Mouse (Mus musculus) liver, postnatal 0 days (tissue): ENCODE data around the gene Gm49337. TPM values are rescaled to one million over a fixed set of nuclear protein-coding genes. Genes with fewer than 3 reads are reported as not detected.
A peak's percentile ranks its signal among the peaks of the same experiment; 100 is the strongest.

Source experiments
- ATAC-seq: fragments of 200-750 bp; cut with Nextera tagmentation; 2 replicates; pipeline ENCODE4 v1.8.0; 2017; ENCODE audit warnings: mild to moderate bottlenecking, moderate library complexity
- DNase-seq: peaks from one replicate; pipeline ENCODE4 v3.0.0-alpha.2; 2016
- H3K27ac ChIP-seq: fragments of 300-500 bp; sonication (generic); 2 replicates; pipeline ENCODE4 v1.5.1; 2014; ENCODE audit warnings: antibody characterized with exemption, moderate library complexity, mild to moderate bottlenecking, low read depth
- H3K27me3 ChIP-seq: fragments of 300-500 bp; sonication (generic); 2 replicates; pipeline ENCODE4 v1.6.1; 2014; ENCODE audit warnings: low read length, control low read depth, mixed read lengths; ENCODE audit not compliant: insufficient read depth
- H3K36me3 ChIP-seq: fragments of 300-500 bp; sonication (generic); replicated peaks from 2 replicates; pipeline ENCODE4 v1.6.1; 2014; ENCODE audit warnings: mild to moderate bottlenecking, control low read depth, low read length, moderate library complexity, mixed read lengths; ENCODE audit not compliant: insufficient read depth
- H3K4me1 ChIP-seq: fragments of 300-500 bp; sonication (generic); 2 replicates; pipeline ENCODE4 v1.6.1; 2014; ENCODE audit warnings: antibody characterized with exemption, mild to moderate bottlenecking, control low read depth; ENCODE audit not compliant: insufficient read depth
- H3K4me2 ChIP-seq: fragments of 300-500 bp; sonication (generic); 2 replicates; pipeline ENCODE4 v1.6.1; 2014; ENCODE audit warnings: low read depth, mild to moderate bottlenecking, low read length, moderate library complexity, mixed read lengths
- H3K4me3 ChIP-seq: fragments of 300-500 bp; sonication (generic); 2 replicates; pipeline ENCODE4 v1.5.1; 2014; ENCODE audit warnings: low read depth, low read length
- H3K9ac ChIP-seq: fragments of 300-500 bp; sonication (generic); replicated peaks from 2 replicates; pipeline ENCODE4 v1.6.1; 2014; ENCODE audit warnings: mild to moderate bottlenecking, moderate library complexity
- H3K9me3 ChIP-seq: fragments of 300-500 bp; sonication (generic); 2 replicates; pipeline ENCODE4 v1.6.1; 2016; ENCODE audit warnings: mild to moderate bottlenecking, control low read depth, low read length, mixed read lengths
- CTCF ChIP-seq: sonication (generic); IDR thresholded peaks from 2 replicates; pipeline ENCODE4 v1.5.1; 2016; ENCODE audit warnings: antibody characterized with exemption, low read depth
- EP300 ChIP-seq: IDR thresholded peaks from 2 replicates; pipeline ENCODE4 v1.6.1; 2016; ENCODE audit warnings: antibody characterized with exemption, low read depth, mild to moderate bottlenecking
- WGBS: fragments of 180-500 bp; shearing (Covaris S2); extraction: QIAGEN DNeasy Blood & Tissue Kit; methylation state at CpG from one replicate; pipeline ENCODE4 v1.1.7; 2014; ENCODE audit not compliant: insufficient replicate concordance; 5-methylcytosine and 5-hydroxymethylcytosine counted together
- polyA plus RNA-seq: library from polyadenylated mRNA; unstranded; fragments of >200 nt; fragmentation: Nextera tagmentation; extraction: Ambion mirVana; gene quantifications from 2 replicates; pipeline ENCODE4 v1.2.1, GENCODE M21; 2015

The Gm49337 gene
- polyA plus RNA-seq, 1 experiment from 2014 or later: not detected

- Histone ChIP-seq H3K27ac (0 out of 2 replicates have a peak overlapping the region, but pooled peaks have one; percentile 67), H3K4me3 (no peak overlapping the region), H3K4me1 (peaks cover 27% of the 10 kb centered on the region), H3K27me3 (0 out of 2 replicates have a peak, but pooled peaks cover 3% of the 10 kb centered on the region), H3K9me3 (no peaks in the 10 kb centered on the region), H3K9ac (no peak overlapping the region; the same call in 1 of the 2 replicates), H3K4me2 (peak overlapping the region; percentile 71), H3K36me3 (no peaks in the 10 kb centered on the region)
- TF ChIP-seq CTCF: no peak
- TF ChIP-seq EP300: peak; percentile 77
- DNase-seq (no peak), ATAC-seq (peak; percentile 90)
- 28% methylated on average over 7 of the region's 7 CpGs for WGBS
Observed at GRCm38 (mm10) chr4:116175711-116176542, 2.7 kb downstream of the Gm49337 start.

DNA sequence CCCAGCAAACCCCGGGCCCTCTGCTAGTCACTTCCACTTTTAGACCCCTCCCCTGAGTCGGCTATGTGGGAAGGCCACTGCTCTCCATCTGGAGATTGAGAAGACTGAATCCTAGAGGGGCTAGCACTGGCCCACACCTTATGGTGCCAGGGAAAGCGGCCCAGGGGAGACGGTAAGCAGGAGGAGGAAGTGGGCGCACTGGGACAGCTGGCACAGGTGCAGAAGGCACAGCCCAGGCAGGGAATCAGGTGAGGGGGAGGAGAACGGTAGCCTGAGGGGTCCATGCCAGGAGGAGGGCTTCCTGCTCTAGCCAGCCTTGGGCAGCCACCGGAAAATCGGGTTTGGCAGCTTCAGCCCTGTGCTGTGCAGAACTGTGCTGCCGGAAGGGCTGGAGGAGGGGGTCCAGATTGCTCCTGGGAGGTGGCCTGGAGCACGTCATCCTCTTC is 3.4 kb downstream of the Gm49337 start:
- Histone ChIP-seq H3K9me3 (no peaks in the 10 kb centered on the region), H3K9ac (no peak overlapping the region; the same call in 1 of the 2 replicates), H3K4me1 (peaks cover 27% of the 10 kb centered on the region), H3K27ac (peak overlapping the region; percentile 67; the same call in 1 of the 2 replicates), H3K4me2 (peak overlapping the region; percentile 71), H3K4me3 (peak overlapping the region; percentile 24), H3K27me3 (0 out of 2 replicates have a peak, but pooled peaks cover 3% of the 10 kb centered on the region), H3K36me3 (no peaks in the 10 kb centered on the region)
- DNase-seq: no peak
- peak; percentile 37; the same call in 1 of the 2 replicates for ATAC-seq
- TF ChIP-seq EP300: no peak
- TF ChIP-seq CTCF: no peak
- WGBS: 9% methylated on average over 10 of the region's 10 CpGs

DNA sequence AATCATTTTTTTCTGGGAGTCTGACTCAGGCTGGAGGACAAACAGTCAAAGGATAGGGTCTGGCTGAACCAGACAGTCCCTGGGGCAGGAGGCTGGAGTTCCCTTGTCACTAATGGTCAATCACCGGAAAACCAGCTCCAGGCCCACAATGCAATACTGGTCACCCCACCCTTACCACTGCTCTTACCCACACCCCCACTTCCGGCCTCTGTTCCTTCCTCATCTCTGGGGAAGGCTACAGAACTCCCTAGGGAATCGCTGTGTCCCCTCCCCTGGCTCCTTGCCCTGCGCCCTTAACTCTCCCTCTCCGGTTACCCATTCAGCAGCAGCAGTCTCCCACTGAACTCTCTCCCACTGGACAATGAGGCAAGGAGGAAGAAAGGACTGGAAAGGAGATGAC is 4.0 kb downstream of the Gm49337 start:
- H3K4me1 ChIP-seq: peaks cover 27% of the 10 kb centered on the region
- no peaks in the 10 kb centered on the region for H3K36me3 ChIP-seq
- no peak for TF ChIP-seq EP300
- TF ChIP-seq CTCF: no peak
- H3K9ac ChIP-seq: no peak overlapping the region
- WGBS: 24% methylated on average over 5 of the region's 5 CpGs
- peak overlapping the region; percentile 67 for H3K27ac ChIP-seq
- peak; percentile 43; the same call in 1 of the 2 replicates for ATAC-seq
- peak overlapping the region; percentile 24; the same call in 1 of the 2 replicates for H3K4me3 ChIP-seq
- peak overlapping the region; percentile 71 for H3K4me2 ChIP-seq
- DNase-seq: peak; percentile 39
- 0 out of 2 replicates have a peak, but pooled peaks cover 3% of the 10 kb centered on the region for H3K27me3 ChIP-seq
- H3K9me3 ChIP-seq: no peaks in the 10 kb centered on the region

- DNase-seq (no peak), ATAC-seq (no peak)
- WGBS: 58% methylated on average over 3 of the region's 3 CpGs
- Histone ChIP-seq H3K9ac (no peak overlapping the region), H3K36me3 (no peaks in the 10 kb centered on the region), H3K27me3 (peaks cover 4% of the 10 kb centered on the region; the same call in 1 of the 2 replicates), H3K9me3 (no peaks in the 10 kb centered on the region), H3K4me3 (no peak overlapping the region), H3K4me1 (peaks cover 4% of the 10 kb centered on the region), H3K27ac (no peak overlapping the region), H3K4me2 (no peak overlapping the region)
- TF ChIP-seq CTCF: no peak
- TF ChIP-seq EP300: no peak
Observed at GRCm38 (mm10) chr4:116182079-116182478, 8.9 kb downstream of the Gm49337 start.

DNA sequence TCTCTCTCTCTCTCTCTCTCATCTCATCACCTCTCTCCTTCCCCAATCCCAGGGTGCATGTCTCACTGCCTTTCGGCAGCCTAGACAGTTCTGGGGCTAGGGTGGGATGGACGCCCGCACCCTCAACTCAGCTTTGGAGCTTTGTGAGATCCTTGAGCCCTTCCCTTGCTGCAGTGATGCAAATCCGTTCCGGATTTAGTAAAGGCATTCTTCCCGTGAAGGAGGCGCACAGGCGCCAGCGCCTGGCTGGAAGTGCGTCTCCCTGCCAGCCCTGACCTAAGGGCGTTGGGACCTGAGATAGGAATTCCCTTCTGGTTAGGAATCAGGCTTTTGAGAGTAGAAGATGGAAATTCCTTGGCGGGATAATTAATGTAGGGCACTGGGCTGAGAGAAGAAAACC is 9.6 kb downstream of the Gm49337 start:
- H3K9ac ChIP-seq: no peak overlapping the region
- ATAC-seq: no peak
- H3K9me3 ChIP-seq: no peaks in the 10 kb centered on the region
- no peaks in the 10 kb centered on the region for H3K36me3 ChIP-seq
- no peak for TF ChIP-seq EP300
- TF ChIP-seq CTCF: no peak
- H3K4me1 ChIP-seq: no peaks in the 10 kb centered on the region
- peaks cover 4% of the 10 kb centered on the region; the same call in 1 of the 2 replicates for H3K27me3 ChIP-seq
- 25% methylated on average over 12 of the region's 12 CpGs for WGBS
- no peak overlapping the region for H3K27ac ChIP-seq
- H3K4me2 ChIP-seq: no peak overlapping the region
- H3K4me3 ChIP-seq: no peak overlapping the region
- DNase-seq: no peak

DNA sequence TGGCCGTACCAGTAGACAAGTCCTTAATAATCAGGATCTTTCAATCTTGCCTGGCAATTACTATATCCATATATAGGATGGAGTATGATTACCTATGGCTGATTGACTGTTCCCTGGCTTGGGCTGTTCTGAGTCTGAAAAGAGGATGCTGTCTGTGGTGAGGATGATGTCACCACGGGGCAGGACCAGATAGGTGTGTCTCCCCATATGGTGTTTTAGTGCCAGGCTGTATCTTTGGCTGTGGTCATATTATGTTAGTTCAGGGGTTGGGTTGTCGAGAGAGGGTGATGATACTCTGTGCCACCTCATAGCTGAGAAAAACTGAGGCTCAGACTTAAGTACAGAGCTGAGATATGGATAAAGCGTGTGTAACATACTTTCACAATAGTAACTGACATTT is 11.9 kb downstream of the Gm49337 start:
- DNase-seq (no peak), ATAC-seq (no peak)
- no peak overlapping the region for H3K4me2 ChIP-seq
- TF ChIP-seq EP300 (no peak), CTCF (no peak)
- H3K27ac ChIP-seq: no peak overlapping the region
- 69% methylated on average over 4 of the region's 4 CpGs for WGBS
- no peak overlapping the region for H3K9ac ChIP-seq
- H3K9me3 ChIP-seq: no peaks in the 10 kb centered on the region
- no peaks in the 10 kb centered on the region for H3K4me1 ChIP-seq
- H3K4me3 ChIP-seq: no peak overlapping the region
- H3K36me3 ChIP-seq: no peaks in the 10 kb centered on the region
- H3K27me3 ChIP-seq: peaks cover 4% of the 10 kb centered on the region; the same call in 1 of the 2 replicates
